ENCODE assay signal across 11 mouse cellular contexts in the genomic region with DNA sequence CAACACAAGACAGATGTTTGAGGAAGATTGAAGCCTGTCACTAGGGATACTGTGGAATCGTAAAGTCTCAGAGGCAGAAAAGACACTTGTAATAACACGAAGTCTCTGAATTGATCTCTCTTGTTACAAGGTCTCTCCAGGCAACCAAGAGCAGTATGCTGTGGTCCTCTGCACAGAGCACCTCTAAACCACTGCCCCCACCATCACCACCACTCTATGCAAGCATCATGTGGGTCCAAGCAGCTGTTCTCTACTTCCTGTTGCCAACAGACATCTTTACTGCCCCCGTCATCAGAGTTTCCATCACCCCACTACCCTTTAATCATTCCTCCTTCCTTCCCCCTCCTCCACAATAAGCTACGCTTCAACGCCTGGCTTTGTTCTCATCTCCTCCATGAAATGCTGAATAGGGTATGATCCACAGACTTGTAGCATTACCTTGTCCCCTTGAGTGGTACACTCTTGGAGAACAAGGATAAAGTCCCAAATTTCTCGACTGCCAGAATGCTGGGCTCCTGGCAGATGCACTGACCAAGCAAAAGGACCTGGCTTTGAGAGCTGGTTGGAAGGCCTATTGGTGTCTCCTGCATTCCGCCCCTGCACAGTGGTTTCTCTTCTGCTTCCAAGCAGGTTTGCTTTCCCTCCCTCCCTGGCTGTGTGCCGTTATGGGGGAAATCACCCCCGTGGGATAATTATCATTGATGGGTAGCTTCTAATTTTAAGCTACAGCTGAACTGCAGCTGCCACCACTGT.
DNase-seq lines count a peak whose midpoint lies in the region; ATAC-seq lines count a peak whose summit lies in the region.
"Had no signal": no experiment of that assay in that cellular context is flagged by ENCODE, and none has a peak within 500 bp of the region (broad histone marks: within the 10 kb centered on the region; RNA-seq: fewer than 3 reads in every experiment).

No protein-coding gene starts in this region.

- intact Hi-C loops in heart, postnatal 14 days (cut with DNase I) = no loop called here

- peak; percentile 47 for ATAC-seq in frontal cortex, adult (ENCODE audit: low TSS enrichment)
- ATAC-seq in midbrain, embryonic 13.5 days = peak; percentile 55; the same call in 1 of the 2 replicates
- no peak for ATAC-seq in midbrain, embryonic 15.5 days (replicated peaks)
- 0 out of 2 replicates have a peak, but pooled peaks have one; percentile 49 for ATAC-seq in hindbrain, embryonic 15.5 days (ENCODE audit: low FRiP score, low read depth)
- ATAC-seq in liver, embryonic 12.5 days = no peak

- WGBS in midbrain, embryonic 13.5 days = 44% methylated on average over 9 of the region's 9 CpGs
- whole genome bisulfite sequencing in midbrain, embryonic 15.5 days = 41% methylated on average over 9 of the region's 9 CpGs
- WGBS in hindbrain, embryonic 15.5 days = 39% methylated on average over 9 of the region's 9 CpGs
- WGBS in liver, embryonic 12.5 days (ENCODE audit: insufficient replicate concordance) = 65% methylated on average over 9 of the region's 9 CpGs

- H3K9ac ChIP-seq in midbrain, embryonic 13.5 days (replicated peaks) = no peak overlapping the region
- H3K9ac ChIP-seq in midbrain, embryonic 15.5 days = no peak overlapping the region
- H3K9ac ChIP-seq in hindbrain, embryonic 15.5 days = no peak overlapping the region
- no peak overlapping the region for H3K9ac ChIP-seq in liver, embryonic 12.5 days

- H3K27ac ChIP-seq in midbrain, embryonic 13.5 days = peak overlapping the region; percentile 62
- H3K27ac ChIP-seq in midbrain, embryonic 15.5 days = no peak overlapping the region
- peak overlapping the region; percentile 26 for H3K27ac ChIP-seq in hindbrain, embryonic 15.5 days (replicated peaks)
- H3K27ac ChIP-seq in liver, embryonic 12.5 days = no peak overlapping the region

- no peak for DNase-seq in frontal cortex, postnatal 36 days (ENCODE audit: low spot score in 2 of 2)
- peak; percentile 14 for DNase-seq in right cerebral cortex, postnatal 14 days
- no peak for DNase-seq in heart, postnatal 14 days
- DNase-seq: thymus, adult 18-20 months had no signal

- no peaks in the 10 kb centered on the region for H3K36me3 ChIP-seq in midbrain, embryonic 13.5 days
- no peaks in the 10 kb centered on the region for H3K36me3 ChIP-seq in midbrain, embryonic 15.5 days (replicated peaks)
- H3K36me3 ChIP-seq in hindbrain, embryonic 15.5 days = no peaks in the 10 kb centered on the region
- H3K36me3 ChIP-seq in liver, embryonic 12.5 days = no peaks in the 10 kb centered on the region
- H3K36me3 ChIP-seq: G1E had no signal

- H3K27me3 ChIP-seq in midbrain, embryonic 13.5 days = no peaks in the 10 kb centered on the region
- no peaks in the 10 kb centered on the region for H3K27me3 ChIP-seq in midbrain, embryonic 15.5 days (replicated peaks)
- no peaks in the 10 kb centered on the region for H3K27me3 ChIP-seq in hindbrain, embryonic 15.5 days
- H3K27me3 ChIP-seq in liver, embryonic 12.5 days (replicated peaks) = no peaks in the 10 kb centered on the region; the same call in 1 of the 2 replicates

- H3K4me2 ChIP-seq in midbrain, embryonic 13.5 days (replicated peaks) = no peak overlapping the region
- no peak overlapping the region for H3K4me2 ChIP-seq in midbrain, embryonic 15.5 days
- no peak overlapping the region for H3K4me2 ChIP-seq in hindbrain, embryonic 15.5 days
- H3K4me2 ChIP-seq in liver, embryonic 12.5 days = no peak overlapping the region

- peaks cover 18% of the 10 kb centered on the region for H3K4me1 ChIP-seq in midbrain, embryonic 13.5 days (replicated peaks)
- peaks cover 14% of the 10 kb centered on the region for H3K4me1 ChIP-seq in midbrain, embryonic 15.5 days
- peaks cover 22% of the 10 kb centered on the region for H3K4me1 ChIP-seq in hindbrain, embryonic 15.5 days (replicated peaks)
- H3K4me1 ChIP-seq in liver, embryonic 12.5 days = no peaks in the 10 kb centered on the region

- H3K4me3 ChIP-seq in midbrain, embryonic 13.5 days (replicated peaks) = no peak overlapping the region
- no peak overlapping the region for H3K4me3 ChIP-seq in midbrain, embryonic 15.5 days
- no peak overlapping the region for H3K4me3 ChIP-seq in hindbrain, embryonic 15.5 days
- no peak overlapping the region for H3K4me3 ChIP-seq in liver, embryonic 12.5 days
- H3K4me3 ChIP-seq: megakaryocyte, embryonic 14.5 days had no signal

- no peaks in the 10 kb centered on the region for H3K9me3 ChIP-seq in midbrain, embryonic 13.5 days
- no peaks in the 10 kb centered on the region for H3K9me3 ChIP-seq in midbrain, embryonic 15.5 days
- H3K9me3 ChIP-seq in hindbrain, embryonic 15.5 days = no peaks in the 10 kb centered on the region
- H3K9me3 ChIP-seq in liver, embryonic 12.5 days (replicated peaks) = no peaks in the 10 kb centered on the region

Comparison
In these comparisons a context has a peak if more than half of its experiments do, and no peak if none do; other contexts are left out.
1. ATAC-seq: peak in frontal cortex, adult (single experiment), midbrain, embryonic 13.5 days (single experiment) and hindbrain, embryonic 15.5 days (single experiment); none in midbrain, embryonic 15.5 days (single experiment) and liver, embryonic 12.5 days (single experiment).
2. H3K27ac ChIP-seq: peak in midbrain, embryonic 13.5 days (single experiment) and hindbrain, embryonic 15.5 days (single experiment); none in midbrain, embryonic 15.5 days (single experiment) and liver, embryonic 12.5 days (single experiment).